Mouse (Mus musculus): ENCODE data around the gene Iscu. TPM values are rescaled to one million over a fixed set of nuclear protein-coding genes. Genes with fewer than 3 reads are reported as not detected.

Gene Iscu
- polyA plus RNA-seq, 1 experiment from 2014 or later: 202 TPM

GRCm38 (mm10) chr5:113728011-113728410 lies 44.5 kb upstream of the Iscu start:
- H3K9me3 ChIP-seq (replicated peaks; ENCODE audit: low read length): no peaks in the 10 kb centered on the region
- no peaks in the 10 kb centered on the region for H3K36me3 ChIP-seq (ENCODE audit: insufficient read depth, low read length)
- H3K4me3 ChIP-seq (replicated peaks; ENCODE audit: low read depth, low read length): no peak overlapping the region
- H3K27me3 ChIP-seq (ENCODE audit: insufficient read depth, low read length): no peaks in the 10 kb centered on the region
- DNase-seq (ENCODE audit: low spot score) (no peak), ATAC-seq (replicated peaks; ENCODE audit: low FRiP score, low read depth) (no peak)
- 71% methylated on average over 7 of the region's 7 CpGs for WGBS
- H3K4me2 ChIP-seq (ENCODE audit: low read length): no peak overlapping the region
- TF ChIP-seq CTCF (IDR thresholded peaks at IDR 0.05; ENCODE audit: low read depth): no peak
- H3K9ac ChIP-seq (ENCODE audit: low read depth, low read length): no peak overlapping the region
- H3K27ac ChIP-seq: no peak overlapping the region
- H3K4me1 ChIP-seq (replicated peaks; ENCODE audit: insufficient read depth, low read length): no peaks in the 10 kb centered on the region

GRCm38 (mm10) chr5:113728691-113729090 lies 43.9 kb upstream of the Iscu start:
- DNase-seq (ENCODE audit: low spot score): no peak
- WGBS: 82% methylated on average over 7 of the region's 7 CpGs
- H3K36me3 ChIP-seq (ENCODE audit: insufficient read depth, low read length): no peaks in the 10 kb centered on the region
- no peak for ATAC-seq (replicated peaks; ENCODE audit: low FRiP score, low read depth)
- H3K9ac ChIP-seq (ENCODE audit: low read depth, low read length): no peak overlapping the region
- no peak for TF ChIP-seq CTCF (IDR thresholded peaks at IDR 0.05; ENCODE audit: low read depth)
- H3K27me3 ChIP-seq (ENCODE audit: insufficient read depth, low read length): no peaks in the 10 kb centered on the region
- no peaks in the 10 kb centered on the region for H3K4me1 ChIP-seq (replicated peaks; ENCODE audit: insufficient read depth, low read length)
- no peak overlapping the region for H3K27ac ChIP-seq
- no peaks in the 10 kb centered on the region for H3K9me3 ChIP-seq (replicated peaks; ENCODE audit: low read length)
- H3K4me2 ChIP-seq (ENCODE audit: low read length): no peak overlapping the region
- H3K4me3 ChIP-seq (replicated peaks; ENCODE audit: low read depth, low read length): no peak overlapping the region

- H3K9me3 ChIP-seq (replicated peaks; ENCODE audit: low read length): no peaks in the 10 kb centered on the region
- 40% methylated on average over 7 of the region's 7 CpGs for WGBS
- DNase-seq (ENCODE audit: low spot score) (peak; percentile 10), ATAC-seq (replicated peaks; ENCODE audit: low FRiP score, low read depth) (no peak)
- no peak overlapping the region for H3K4me2 ChIP-seq (ENCODE audit: low read length)
- no peaks in the 10 kb centered on the region for H3K4me1 ChIP-seq (replicated peaks; ENCODE audit: insufficient read depth, low read length)
- H3K27me3 ChIP-seq (ENCODE audit: insufficient read depth, low read length): no peaks in the 10 kb centered on the region
- H3K4me3 ChIP-seq (replicated peaks; ENCODE audit: low read depth, low read length): no peak overlapping the region
- no peak overlapping the region for H3K27ac ChIP-seq
- H3K9ac ChIP-seq (ENCODE audit: low read depth, low read length): no peak overlapping the region
- H3K36me3 ChIP-seq (ENCODE audit: insufficient read depth, low read length): no peaks in the 10 kb centered on the region
- no peak for TF ChIP-seq CTCF (IDR thresholded peaks at IDR 0.05; ENCODE audit: low read depth)
Measured at GRCm38 (mm10) chr5:113730641-113731121, 41.9 kb upstream of the Iscu start.

GRCm38 (mm10) chr5:113731174-113731573 lies 41.4 kb upstream of the Iscu start:
- WGBS: 81% methylated on average over 7 of the region's 7 CpGs
- Histone ChIP-seq H3K27me3 (ENCODE audit: insufficient read depth, low read length) (no peaks in the 10 kb centered on the region), H3K4me2 (ENCODE audit: low read length) (no peak overlapping the region), H3K4me1 (replicated peaks; ENCODE audit: insufficient read depth, low read length) (no peaks in the 10 kb centered on the region), H3K36me3 (ENCODE audit: insufficient read depth, low read length) (no peaks in the 10 kb centered on the region), H3K9ac (ENCODE audit: low read depth, low read length) (no peak overlapping the region), H3K9me3 (replicated peaks; ENCODE audit: low read length) (no peaks in the 10 kb centered on the region), H3K27ac (no peak overlapping the region), H3K4me3 (replicated peaks; ENCODE audit: low read depth, low read length) (no peak overlapping the region)
- no peak for DNase-seq (ENCODE audit: low spot score)
- TF ChIP-seq CTCF (IDR thresholded peaks at IDR 0.05; ENCODE audit: low read depth): no peak
- ATAC-seq (replicated peaks; ENCODE audit: low FRiP score, low read depth): no peak

GRCm38 (mm10) chr5:113732182-113732581 lies 40.4 kb upstream of the Iscu start:
- no peaks in the 10 kb centered on the region for H3K9me3 ChIP-seq (replicated peaks; ENCODE audit: low read length)
- H3K36me3 ChIP-seq (ENCODE audit: insufficient read depth, low read length): no peaks in the 10 kb centered on the region
- no peaks in the 10 kb centered on the region for H3K4me1 ChIP-seq (replicated peaks; ENCODE audit: insufficient read depth, low read length)
- 29% methylated on average over 6 of the region's 6 CpGs for WGBS
- ATAC-seq (replicated peaks; ENCODE audit: low FRiP score, low read depth) (no peak), DNase-seq (ENCODE audit: low spot score) (peak; percentile 69)
- TF ChIP-seq CTCF (IDR thresholded peaks at IDR 0.05; ENCODE audit: low read depth): peak; percentile 85
- H3K4me2 ChIP-seq (ENCODE audit: low read length): no peak overlapping the region
- H3K27me3 ChIP-seq (ENCODE audit: insufficient read depth, low read length): no peaks in the 10 kb centered on the region
- no peak overlapping the region for H3K27ac ChIP-seq
- no peak overlapping the region for H3K9ac ChIP-seq (ENCODE audit: low read depth, low read length)
- H3K4me3 ChIP-seq (replicated peaks; ENCODE audit: low read depth, low read length): no peak overlapping the region

- no peak overlapping the region for H3K4me3 ChIP-seq (replicated peaks; ENCODE audit: low read depth, low read length)
- whole genome bisulfite sequencing: 71% methylated on average over 5 of the region's 5 CpGs
- no peak for TF ChIP-seq CTCF (IDR thresholded peaks at IDR 0.05; ENCODE audit: low read depth)
- no peak overlapping the region for H3K9ac ChIP-seq (ENCODE audit: low read depth, low read length)
- 0 out of 2 replicates have a peak, but pooled peaks cover 11% of the 10 kb centered on the region for H3K36me3 ChIP-seq (ENCODE audit: insufficient read depth, low read length)
- no peak overlapping the region for H3K27ac ChIP-seq
- no peaks in the 10 kb centered on the region for H3K4me1 ChIP-seq (replicated peaks; ENCODE audit: insufficient read depth, low read length)
- no peaks in the 10 kb centered on the region for H3K9me3 ChIP-seq (replicated peaks; ENCODE audit: low read length)
- no peaks in the 10 kb centered on the region for H3K27me3 ChIP-seq (ENCODE audit: insufficient read depth, low read length)
- ATAC-seq (replicated peaks; ENCODE audit: low FRiP score, low read depth) (no peak), DNase-seq (ENCODE audit: low spot score) (no peak)
- H3K4me2 ChIP-seq (ENCODE audit: low read length): no peak overlapping the region
Measured at GRCm38 (mm10) chr5:113734376-113734775, 38.2 kb upstream of the Iscu start.

GRCm38 (mm10) chr5:113735023-113735344 lies 37.6 kb upstream of the Iscu start:
- H3K9me3 ChIP-seq (replicated peaks; ENCODE audit: low read length): no peaks in the 10 kb centered on the region
- no peak for DNase-seq (ENCODE audit: low spot score)
- H3K36me3 ChIP-seq (ENCODE audit: insufficient read depth, low read length): 0 out of 2 replicates have a peak, but pooled peaks cover 11% of the 10 kb centered on the region
- no peaks in the 10 kb centered on the region for H3K27me3 ChIP-seq (ENCODE audit: insufficient read depth, low read length)
- peak; percentile 22; the same call in 1 of the 2 replicates for ATAC-seq (replicated peaks; ENCODE audit: low FRiP score, low read depth)
- no peak for TF ChIP-seq CTCF (IDR thresholded peaks at IDR 0.05; ENCODE audit: low read depth)
- peak overlapping the region; percentile 73 for H3K4me3 ChIP-seq (replicated peaks; ENCODE audit: low read depth, low read length)
- peak overlapping the region; percentile 90 for H3K4me2 ChIP-seq (ENCODE audit: low read length)
- peak overlapping the region; percentile 94 for H3K27ac ChIP-seq
- 27% methylated on average over 7 of the region's 7 CpGs for WGBS
- H3K9ac ChIP-seq (ENCODE audit: low read depth, low read length): peak overlapping the region; percentile 55
- no peaks in the 10 kb centered on the region for H3K4me1 ChIP-seq (replicated peaks; ENCODE audit: insufficient read depth, low read length)
